Mouse (Mus musculus) lung, postnatal 0 days (tissue): ENCODE measurements at regions not wholly inside any gene's neighbourhood (a gene's known extent, or its start where the extent isn't known, plus 50 kb on each side); places are given as distances from the start of the nearest gene placed in this dataset.
A peak's percentile ranks its signal among the peaks of the same experiment; 100 is the strongest.

Experiments
- CTCF ChIP-seq: IDR thresholded peaks from 2 replicates; pipeline ENCODE4 v1.5.1; 2016; ENCODE audit warnings: antibody characterized with exemption, mild to moderate bottlenecking
- EP300 ChIP-seq: IDR thresholded peaks from 2 replicates; pipeline ENCODE4 v1.6.1; 2016; ENCODE audit warnings: antibody characterized with exemption, mild to moderate bottlenecking, control low read depth

DNA sequence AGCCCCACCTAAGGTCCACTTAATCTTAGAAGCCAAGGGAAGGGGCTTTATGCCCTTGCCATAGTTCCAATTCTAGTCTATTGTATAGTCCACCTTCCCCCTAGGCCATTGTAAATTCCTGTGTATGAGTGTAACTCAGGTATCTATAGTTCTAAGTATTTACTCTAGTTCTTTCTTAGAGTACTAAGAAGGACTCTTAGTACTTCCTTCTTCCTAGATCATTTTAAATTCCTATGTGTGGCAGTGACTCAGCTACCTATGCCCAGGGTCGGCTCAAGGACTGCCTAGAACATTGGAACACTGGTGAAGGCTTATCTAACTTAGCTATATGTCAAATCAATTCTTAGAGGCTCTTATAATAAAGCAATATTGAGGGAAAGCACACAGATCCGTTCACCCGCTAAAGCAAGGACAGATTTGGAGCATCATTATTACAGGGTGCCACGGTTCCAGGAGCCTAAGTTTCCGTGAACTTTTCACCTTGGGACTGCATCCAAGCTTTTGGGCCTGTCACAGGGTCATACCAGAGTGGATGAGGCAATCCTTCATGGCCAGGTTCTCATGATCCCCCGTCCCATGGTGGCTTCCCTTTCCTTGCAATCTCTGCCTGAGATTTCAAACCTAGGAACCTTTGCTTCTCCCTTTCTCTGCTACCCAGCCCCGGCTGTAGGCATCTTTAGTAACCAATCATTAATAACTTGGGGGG, 169.5 kb downstream of the 1190002N15Rik start:
- TF ChIP-seq EP300 (peak; percentile 63), CTCF (no peak)
